Mouse (Mus musculus) heart, embryonic 11.5 days (tissue): Measurements from ENCODE around the gene Rex1bd. TPM values are rescaled to one million over a fixed set of nuclear protein-coding genes. Genes with fewer than 3 reads are reported as not detected.

Experiments used
- ATAC-seq: fragments of 200-750 bp; cut with Nextera tagmentation; replicated peaks from 2 replicates; pipeline ENCODE4 v1.8.0; 2017; ENCODE audit warnings: moderate library complexity; ENCODE audit not compliant: insufficient number of reproducible peaks, low FRiP score, low TSS enrichment
- H3K27ac ChIP-seq: fragments of 300-500 bp; sonication (generic); 2 replicates; pipeline ENCODE4 v1.5.1; 2014; ENCODE audit warnings: mild to moderate bottlenecking, low read depth, low read length
- H3K27me3 ChIP-seq: fragments of 300-500 bp; sonication (generic); 2 replicates; pipeline ENCODE4 v1.6.1; 2014; ENCODE audit warnings: mild to moderate bottlenecking, low read length, mixed read lengths; ENCODE audit not compliant: control insufficient read depth, insufficient read depth
- H3K36me3 ChIP-seq: fragments of 300-500 bp; sonication (generic); 2 replicates; pipeline ENCODE4 v1.6.1; 2014; ENCODE audit warnings: mild to moderate bottlenecking, low read length, moderate library complexity, mixed read lengths; ENCODE audit not compliant: control insufficient read depth, insufficient read depth
- H3K4me1 ChIP-seq: fragments of 300-500 bp; sonication (generic); 2 replicates; pipeline ENCODE4 v1.6.1; 2014; ENCODE audit warnings: low read length; ENCODE audit not compliant: control insufficient read depth, insufficient read depth
- H3K4me2 ChIP-seq: fragments of 300-500 bp; sonication (generic); 2 replicates; pipeline ENCODE4 v1.6.1; 2014; ENCODE audit warnings: mild to moderate bottlenecking, moderate library complexity
- H3K4me3 ChIP-seq: fragments of 300-500 bp; sonication (generic); 2 replicates; pipeline ENCODE4 v1.5.1; 2014; ENCODE audit warnings: low read depth, low read length
- H3K9ac ChIP-seq: fragments of 300-500 bp; sonication (generic); 2 replicates; pipeline ENCODE4 v1.6.1; 2014; ENCODE audit warnings: mild to moderate bottlenecking, low read depth, low read length, moderate library complexity
- H3K9me3 ChIP-seq: fragments of 300-500 bp; sonication (generic); replicated peaks from 2 replicates; pipeline ENCODE4 v1.6.1; 2016; ENCODE audit warnings: low read length; ENCODE audit not compliant: control insufficient read depth
- whole genome bisulfite sequencing: fragments of 180-500 bp; shearing (Covaris S2); extraction: QIAGEN DNeasy Blood & Tissue Kit; methylation state at CpG from one replicate; pipeline ENCODE4 v1.1.7; 2014; ENCODE audit not compliant: insufficient replicate concordance; 5-methylcytosine and 5-hydroxymethylcytosine counted together
- polyA plus RNA-seq: library from polyadenylated mRNA; unstranded; fragments of >200 nt; fragmentation: Nextera tagmentation; extraction: Ambion mirVana; gene quantifications from 2 replicates; pipeline ENCODE4 v1.2.1, GENCODE M21; 2014

Rex1bd gene
- polyA plus RNA-seq, 1 experiment from 2014 or later = 124 TPM

DNA sequence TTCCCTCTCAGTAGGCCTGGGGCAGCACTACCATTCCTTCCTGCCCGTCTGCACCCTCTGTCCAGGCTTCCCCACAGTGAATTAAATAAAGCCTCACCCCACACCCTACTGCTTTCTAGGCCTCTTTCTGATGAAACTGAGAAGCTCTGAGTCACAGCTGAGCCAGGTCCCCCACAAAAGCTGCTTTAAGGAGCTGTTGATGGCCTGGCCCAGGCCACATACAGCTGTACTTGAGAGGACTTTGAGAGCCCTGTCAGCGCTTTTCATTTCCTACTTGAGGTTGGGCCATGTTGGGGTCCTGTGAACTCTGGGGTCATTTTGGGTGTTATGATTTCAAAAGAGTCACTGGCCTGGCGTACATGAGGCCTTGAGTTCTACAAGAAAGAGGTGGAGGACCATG, 28.7 kb upstream of the Rex1bd start:
- H3K27me3 ChIP-seq = no peaks in the 10 kb centered on the region
- H3K4me2 ChIP-seq = no peak overlapping the region
- H3K27ac ChIP-seq = no peak overlapping the region
- WGBS = 84% methylated on average over 3 of the region's 3 CpGs
- no peaks in the 10 kb centered on the region for H3K9me3 ChIP-seq
- H3K4me3 ChIP-seq = no peak overlapping the region
- peaks cover 13% of the 10 kb centered on the region for H3K4me1 ChIP-seq
- H3K36me3 ChIP-seq = peaks cover 37% of the 10 kb centered on the region
- H3K9ac ChIP-seq = 0 out of 2 replicates have a peak overlapping the region, but pooled peaks have one; percentile 16
- no peak for ATAC-seq

DNA sequence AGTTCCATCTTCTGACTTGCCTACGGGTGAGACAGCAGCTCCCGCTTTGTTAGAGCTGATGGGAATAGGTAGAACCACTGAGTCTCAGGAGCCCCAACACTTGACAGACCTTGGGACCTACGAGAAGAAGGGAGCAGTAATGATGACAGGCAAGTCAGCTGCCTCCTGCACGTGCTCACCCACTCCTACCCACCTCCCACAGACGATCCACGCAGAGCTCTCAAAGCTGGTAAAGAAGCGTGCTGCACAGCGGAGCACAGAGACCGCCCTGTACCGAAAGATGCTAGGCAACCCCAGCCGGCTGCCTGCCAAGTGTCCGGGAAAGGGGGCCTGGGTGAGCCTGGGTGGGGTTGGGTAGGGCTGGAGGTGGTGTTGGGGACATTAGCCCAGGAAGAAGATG, 27.7 kb upstream of the Rex1bd start:
- Histone ChIP-seq H3K27ac (no peak overlapping the region), H3K4me3 (no peak overlapping the region), H3K27me3 (no peaks in the 10 kb centered on the region), H3K9ac (no peak overlapping the region), H3K4me1 (peaks cover 13% of the 10 kb centered on the region), H3K9me3 (no peaks in the 10 kb centered on the region), H3K4me2 (no peak overlapping the region), H3K36me3 (peaks cover 44% of the 10 kb centered on the region)
- 93% methylated on average over 12 of the region's 12 CpGs for WGBS
- no peak for ATAC-seq

DNA sequence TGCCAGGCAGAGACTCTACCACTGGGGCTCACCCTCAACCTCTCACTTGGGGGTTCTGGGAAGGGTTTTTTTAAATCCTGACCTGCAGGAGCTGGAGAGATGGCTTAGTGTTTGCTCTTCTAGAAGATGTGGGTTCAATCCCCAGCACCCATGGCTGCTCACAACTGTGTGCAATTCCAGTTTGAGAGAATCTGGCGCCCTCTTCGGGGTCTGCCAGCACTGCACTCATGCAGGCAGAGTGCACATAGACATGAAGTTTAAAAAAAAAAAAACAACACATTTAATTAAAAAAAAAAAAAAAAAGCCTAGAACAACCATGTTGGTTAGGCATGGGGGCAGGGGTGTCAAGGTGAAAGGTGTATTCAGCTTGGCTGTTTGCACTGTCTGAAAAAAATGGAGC, 23.8 kb upstream of the Rex1bd start:
- Histone ChIP-seq H3K27me3 (no peaks in the 10 kb centered on the region), H3K9me3 (no peaks in the 10 kb centered on the region), H3K9ac (no peak overlapping the region), H3K4me3 (no peak overlapping the region), H3K36me3 (peaks cover 39% of the 10 kb centered on the region), H3K27ac (no peak overlapping the region), H3K4me2 (no peak overlapping the region; the same call in 1 of the 2 replicates), H3K4me1 (peaks cover 28% of the 10 kb centered on the region)
- no peak for ATAC-seq
- WGBS = 91% methylated on average over 2 of the region's 2 CpGs

DNA sequence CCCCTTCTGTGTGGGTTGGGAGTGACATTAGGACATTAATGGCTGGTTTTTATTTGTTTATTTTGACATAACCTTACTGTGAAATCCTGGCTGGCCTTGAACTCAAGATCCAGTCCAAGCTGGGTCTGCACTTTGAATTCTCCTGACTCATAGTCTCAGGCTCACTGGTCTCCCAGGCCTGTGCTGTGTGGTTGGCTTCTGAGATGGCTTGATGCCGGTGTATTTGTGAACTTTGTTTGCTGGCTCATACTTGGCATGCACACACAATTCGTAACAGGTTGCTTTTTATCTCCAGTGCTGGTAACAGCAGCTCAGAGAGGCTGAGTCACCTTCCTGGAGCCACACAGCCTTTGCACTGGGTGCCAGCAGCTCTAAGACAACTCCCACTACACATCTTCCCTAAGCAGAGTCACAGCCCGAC, 23.2 kb upstream of the Rex1bd start:
- Histone ChIP-seq H3K4me1 (peaks cover 23% of the 10 kb centered on the region), H3K9ac (no peak overlapping the region), H3K27ac (no peak overlapping the region), H3K4me2 (no peak overlapping the region; the same call in 1 of the 2 replicates), H3K27me3 (no peaks in the 10 kb centered on the region), H3K9me3 (no peaks in the 10 kb centered on the region), H3K36me3 (peaks cover 38% of the 10 kb centered on the region), H3K4me3 (no peak overlapping the region)
- no peak for ATAC-seq
- 88% methylated on average over 3 of the region's 3 CpGs for WGBS

DNA sequence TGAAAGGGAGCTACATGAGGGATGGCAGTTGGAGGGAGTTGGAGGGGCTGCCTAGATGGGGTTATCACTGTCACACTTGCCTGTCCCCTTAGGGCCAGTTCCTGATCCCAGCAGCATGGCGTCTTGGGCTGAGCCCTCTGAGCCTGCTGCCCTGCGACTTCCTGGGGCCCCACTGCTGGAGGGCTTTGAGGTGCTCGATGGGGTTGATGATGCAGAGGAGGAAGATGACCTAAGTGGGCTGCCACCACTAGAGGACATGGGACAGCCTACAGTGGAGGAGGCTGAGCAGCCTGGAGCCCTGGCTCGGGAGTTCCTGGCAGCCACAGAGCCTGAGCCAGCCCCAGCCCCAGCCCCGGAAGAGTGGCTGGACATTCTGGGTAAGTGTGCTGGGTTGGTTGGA, 22.7 kb upstream of the Rex1bd start:
- no peak overlapping the region for H3K4me3 ChIP-seq
- no peak for ATAC-seq
- H3K4me1 ChIP-seq = peaks cover 21% of the 10 kb centered on the region
- 81% methylated on average over 5 of the region's 5 CpGs for WGBS
- no peaks in the 10 kb centered on the region for H3K9me3 ChIP-seq
- H3K9ac ChIP-seq = no peak overlapping the region
- H3K4me2 ChIP-seq = peak overlapping the region; percentile 14; the same call in 1 of the 2 replicates
- no peak overlapping the region for H3K27ac ChIP-seq
- H3K36me3 ChIP-seq = peaks cover 33% of the 10 kb centered on the region
- H3K27me3 ChIP-seq = no peaks in the 10 kb centered on the region

DNA sequence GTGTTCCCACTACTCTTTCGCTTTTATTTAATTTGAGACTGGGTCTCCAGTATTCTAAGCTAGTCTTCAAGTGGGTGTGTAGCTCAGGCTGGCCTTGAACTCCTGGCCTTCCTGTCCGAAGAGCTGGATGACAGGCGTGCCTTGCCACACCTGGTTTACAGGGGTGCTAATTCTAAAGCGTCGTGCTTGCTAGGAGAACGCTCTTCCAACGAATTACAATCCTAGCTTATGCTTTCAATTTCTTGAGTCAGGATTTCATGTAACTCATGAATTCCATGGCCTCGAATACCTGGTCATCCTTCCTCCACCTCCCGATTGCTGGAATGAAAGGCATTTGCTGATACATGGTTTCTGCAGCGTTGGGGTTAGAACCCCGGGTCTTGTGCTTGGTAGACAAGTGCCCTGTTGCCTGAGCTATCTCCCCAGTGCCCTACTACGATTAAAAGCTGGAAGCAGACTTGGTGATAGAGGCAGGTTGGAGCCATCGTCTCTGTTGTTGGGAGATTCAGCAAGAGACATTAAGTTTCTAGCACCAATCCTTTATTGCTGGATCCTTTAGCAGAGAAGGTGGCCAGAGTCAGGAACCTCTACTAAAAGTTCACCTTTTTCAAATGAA, 21.7 kb upstream of the Rex1bd start:
- Histone ChIP-seq H3K36me3 (peaks cover 28% of the 10 kb centered on the region), H3K4me1 (peaks cover 21% of the 10 kb centered on the region), H3K4me2 (peak overlapping the region; percentile 68), H3K27me3 (no peaks in the 10 kb centered on the region), H3K27ac (peak overlapping the region; percentile 91), H3K4me3 (peak overlapping the region; percentile 91), H3K9me3 (no peaks in the 10 kb centered on the region), H3K9ac (peak overlapping the region; percentile 98)
- ATAC-seq = no peak
- 21% methylated on average over 13 of the region's 13 CpGs for WGBS

DNA sequence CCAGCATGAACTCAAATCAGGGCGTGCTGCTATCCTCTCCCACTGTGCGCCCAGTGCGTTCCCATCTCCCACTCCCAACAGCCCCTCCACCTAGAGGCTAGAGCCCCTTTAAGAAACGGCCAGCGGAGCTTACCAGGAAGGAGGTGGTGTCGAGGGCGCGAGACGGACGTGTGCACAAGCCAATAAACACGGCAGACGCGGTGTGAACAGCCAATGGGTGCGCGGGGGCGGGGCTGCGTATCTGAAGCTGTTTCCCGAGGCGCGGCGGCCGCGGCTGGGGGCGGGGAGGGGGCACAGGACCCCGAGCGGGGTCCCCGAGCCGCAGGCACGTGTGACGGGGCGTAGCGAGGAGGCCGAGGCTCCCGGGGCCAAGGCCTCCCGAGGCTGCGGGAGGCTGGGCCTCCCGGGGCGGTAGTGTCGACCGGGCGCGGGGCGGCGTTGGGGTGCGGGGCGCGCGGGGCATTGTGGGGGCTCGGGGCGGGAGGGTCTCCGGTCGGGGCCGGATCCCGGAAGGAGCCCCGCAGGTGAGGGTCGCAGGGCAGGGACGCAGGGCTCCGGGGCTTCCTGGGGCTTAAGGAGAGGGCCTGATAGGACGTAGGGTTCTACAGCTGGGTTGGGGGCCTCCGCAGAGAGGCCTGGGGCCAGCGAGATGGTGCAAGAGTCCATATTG, 21.1 kb upstream of the Rex1bd start, which contains the start of the genes Fkbp8 and Kxd1:
TSS of gene Fkbp8 (plus strand) at position 213 of the 670 bp plus-strand sequence.
TSS of gene Kxd1 (minus strand) at position 445 of the 670 bp plus-strand sequence.
- under 1% methylated on average over 51 of the region's 61 CpGs for WGBS
- peaks cover 26% of the 10 kb centered on the region for H3K36me3 ChIP-seq
- peak within 1 kb of the TSS; percentile 98 for H3K9ac ChIP-seq
- H3K4me2 ChIP-seq = peak within 1 kb of the TSS; percentile 68
- H3K27ac ChIP-seq = peak within 1 kb of the TSS; percentile 91
- ATAC-seq = peak; percentile 88
- no peaks in the 10 kb centered on the region for H3K27me3 ChIP-seq
- peaks cover 21% of the 10 kb centered on the region for H3K4me1 ChIP-seq
- peak within 1 kb of the TSS; percentile 91 for H3K4me3 ChIP-seq
- H3K9me3 ChIP-seq = no peaks in the 10 kb centered on the region

DNA sequence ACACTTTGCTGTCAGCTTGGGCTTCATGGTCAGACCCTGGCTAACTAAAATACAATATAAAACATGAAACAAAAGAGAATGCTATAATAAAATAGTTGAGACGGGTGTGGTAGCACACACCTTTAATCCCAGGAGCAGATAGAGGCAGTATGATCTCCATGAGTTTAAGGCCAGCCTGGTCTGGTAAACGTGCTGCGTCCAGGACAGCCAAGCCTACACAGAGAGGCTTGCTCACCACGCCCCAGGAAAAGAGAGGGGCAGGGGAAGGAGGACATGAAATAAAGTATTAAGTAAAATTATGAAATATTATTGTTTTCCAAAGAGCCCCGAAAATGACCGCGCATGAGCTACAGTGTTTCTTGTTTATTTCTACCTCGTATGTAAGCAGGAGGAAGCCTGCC, 20.6 kb upstream of the Rex1bd start:
- Histone ChIP-seq H3K27me3 (no peaks in the 10 kb centered on the region), H3K4me2 (peak overlapping the region; percentile 68), H3K36me3 (peaks cover 21% of the 10 kb centered on the region), H3K4me1 (peaks cover 25% of the 10 kb centered on the region), H3K9ac (peak overlapping the region; percentile 98), H3K27ac (peak overlapping the region; percentile 1; the same call in 1 of the 2 replicates), H3K4me3 (peak overlapping the region; percentile 91), H3K9me3 (no peaks in the 10 kb centered on the region)
- no peak for ATAC-seq
- 4% methylated on average over 8 of the region's 8 CpGs for WGBS
